Mouse (Mus musculus): ENCODE results near the gene Gcn1l1.
"Not testable (repeated sequence)": the region's sequence is repeated elsewhere in the genome, so short reads cannot be mapped to it uniquely, and the experiment has no call there.

Gene Gcn1l1

DNA sequence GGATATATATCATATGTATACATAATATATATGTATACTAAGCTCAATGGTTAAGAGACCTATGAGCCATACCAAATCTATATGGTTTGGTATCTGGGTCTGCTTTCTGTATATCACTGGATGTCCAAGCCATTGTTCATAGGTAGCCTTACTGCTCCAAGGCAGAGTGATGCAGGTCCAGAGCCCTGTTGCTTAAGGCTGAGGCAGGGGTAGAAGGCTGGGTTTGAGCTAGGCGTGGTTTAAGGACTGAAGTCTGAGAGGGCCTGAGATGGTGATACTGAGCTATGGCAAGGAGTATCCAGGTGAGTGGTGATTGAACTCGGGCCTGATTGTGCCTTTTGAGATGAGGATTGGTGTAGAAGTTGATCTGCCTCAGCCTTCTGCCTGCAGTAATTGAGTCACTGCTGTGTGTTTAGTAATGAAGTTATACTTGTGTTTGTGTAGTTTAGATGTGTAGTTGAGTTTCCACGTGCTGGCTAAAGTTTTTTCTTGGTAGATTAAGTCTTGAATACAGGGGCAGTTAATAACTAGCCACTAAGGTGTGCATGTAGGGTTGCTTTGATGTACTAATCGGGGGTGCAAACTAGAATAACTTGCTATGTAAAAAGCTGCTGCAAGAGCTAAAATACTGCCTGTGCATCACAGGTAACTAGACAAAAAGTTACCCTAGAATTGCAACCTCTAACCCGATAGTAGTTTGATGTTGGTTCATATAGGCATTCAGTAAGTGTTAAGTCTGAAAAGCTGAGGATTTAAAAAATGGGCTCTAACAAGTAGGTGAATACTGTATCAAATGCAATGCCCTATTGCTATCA lies 1.1 kb upstream of the Gcn1l1 start:
- DNase-seq = no peak

DNA sequence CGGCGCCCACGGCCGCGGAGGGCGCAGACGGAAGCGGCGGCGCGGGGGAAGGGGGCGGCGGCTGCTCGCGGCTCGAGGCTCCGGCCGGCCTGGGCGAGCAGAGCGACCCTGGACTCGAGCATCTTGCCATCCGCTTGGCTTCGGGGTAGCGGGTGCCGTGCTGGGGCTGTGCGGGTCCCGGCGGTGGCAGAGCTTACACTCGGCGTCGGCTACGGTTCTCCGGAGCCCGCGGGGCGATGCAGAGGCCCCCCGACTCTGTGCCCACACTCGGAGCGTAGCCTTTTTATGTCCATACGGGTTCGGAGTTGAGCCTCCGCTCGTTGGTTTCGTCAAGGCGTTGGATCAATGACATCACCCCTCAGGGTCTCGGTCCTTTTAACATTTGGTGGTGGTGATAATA lies 349 bp downstream of the Gcn1l1 start:
- no peak for DNase-seq

DNA sequence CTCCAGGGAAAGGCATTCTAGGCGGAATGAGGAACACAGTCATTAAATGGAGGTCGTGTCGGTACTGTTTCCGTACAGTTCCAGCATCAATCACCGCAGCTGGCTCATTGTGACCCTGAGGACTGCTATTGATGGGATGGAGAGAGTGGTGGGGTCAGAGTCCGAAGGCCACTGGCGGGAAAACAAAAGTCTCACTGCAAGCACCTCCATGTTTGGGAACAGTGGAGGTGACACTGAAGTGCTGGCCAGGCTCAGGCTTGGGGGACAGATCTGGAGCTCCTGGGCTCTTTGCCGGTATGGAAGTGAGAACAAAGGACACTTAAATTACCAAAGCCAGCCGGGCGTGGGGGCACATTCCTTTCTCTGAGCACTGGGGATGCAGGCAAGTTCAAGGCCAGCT lies 3.6 kb downstream of the Gcn1l1 start:
- DNase-seq = no peak

DNA sequence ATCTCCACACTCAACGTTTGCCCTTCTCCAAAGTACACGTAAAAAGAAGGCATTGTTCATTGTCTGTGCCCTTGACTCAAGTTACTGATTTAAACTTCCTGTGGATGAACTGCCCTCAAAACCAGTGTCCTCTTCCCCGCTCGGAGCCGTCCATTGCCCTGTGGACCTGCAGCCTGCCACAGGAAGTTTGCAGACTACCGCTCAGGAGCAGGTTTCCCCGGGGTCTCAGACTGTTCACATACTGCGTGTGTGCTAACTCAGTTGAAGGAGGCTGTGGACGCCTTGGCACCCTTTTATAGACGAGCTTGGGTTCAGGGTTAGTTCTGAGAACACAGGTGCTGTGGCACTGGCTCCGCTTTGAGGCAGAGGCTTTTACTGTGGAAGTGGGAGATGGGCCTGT lies 4.3 kb downstream of the Gcn1l1 start:
- no peak for DNase-seq

DNA sequence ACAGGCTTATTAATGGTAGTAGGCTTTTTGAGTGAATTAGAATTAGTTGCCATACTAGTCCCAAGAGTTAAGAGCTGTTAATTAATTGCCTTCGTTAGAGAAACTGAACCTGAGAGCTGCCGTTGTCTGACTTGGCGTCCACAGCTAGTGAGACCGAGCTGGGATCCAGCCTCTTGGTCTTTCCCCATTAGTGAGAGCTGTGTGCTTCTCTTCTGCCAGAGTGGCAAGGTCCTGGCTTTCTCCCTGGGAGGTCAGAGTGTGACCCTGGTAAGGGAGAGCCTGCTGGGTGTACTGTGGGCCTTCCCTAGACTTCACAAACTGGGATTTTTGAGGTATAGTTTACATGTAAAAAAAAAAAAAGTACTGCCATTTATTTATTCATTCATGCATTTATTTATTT lies 4.7 kb downstream of the Gcn1l1 start:
- no peak for DNase-seq

DNA sequence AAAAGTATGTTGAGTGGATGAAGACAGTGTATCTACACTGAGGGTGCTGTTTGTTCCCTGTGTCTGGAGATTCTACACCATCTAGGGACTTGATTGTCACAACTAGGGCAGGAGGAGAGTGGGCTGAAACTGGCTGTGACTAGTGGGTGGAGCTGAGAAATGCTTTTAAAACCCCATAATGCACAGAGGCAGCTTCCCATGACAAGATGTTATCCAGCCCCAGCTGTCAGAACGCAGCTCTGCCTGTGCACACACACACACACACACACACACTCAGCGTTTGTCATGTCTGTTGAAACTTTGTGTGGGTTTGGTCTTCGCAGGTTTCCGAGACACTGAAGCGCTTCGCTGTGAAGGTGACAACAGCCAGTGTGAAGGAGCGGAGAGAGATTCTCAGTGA lies 6.0 kb downstream of the Gcn1l1 start:
- no peak for DNase-seq

DNA sequence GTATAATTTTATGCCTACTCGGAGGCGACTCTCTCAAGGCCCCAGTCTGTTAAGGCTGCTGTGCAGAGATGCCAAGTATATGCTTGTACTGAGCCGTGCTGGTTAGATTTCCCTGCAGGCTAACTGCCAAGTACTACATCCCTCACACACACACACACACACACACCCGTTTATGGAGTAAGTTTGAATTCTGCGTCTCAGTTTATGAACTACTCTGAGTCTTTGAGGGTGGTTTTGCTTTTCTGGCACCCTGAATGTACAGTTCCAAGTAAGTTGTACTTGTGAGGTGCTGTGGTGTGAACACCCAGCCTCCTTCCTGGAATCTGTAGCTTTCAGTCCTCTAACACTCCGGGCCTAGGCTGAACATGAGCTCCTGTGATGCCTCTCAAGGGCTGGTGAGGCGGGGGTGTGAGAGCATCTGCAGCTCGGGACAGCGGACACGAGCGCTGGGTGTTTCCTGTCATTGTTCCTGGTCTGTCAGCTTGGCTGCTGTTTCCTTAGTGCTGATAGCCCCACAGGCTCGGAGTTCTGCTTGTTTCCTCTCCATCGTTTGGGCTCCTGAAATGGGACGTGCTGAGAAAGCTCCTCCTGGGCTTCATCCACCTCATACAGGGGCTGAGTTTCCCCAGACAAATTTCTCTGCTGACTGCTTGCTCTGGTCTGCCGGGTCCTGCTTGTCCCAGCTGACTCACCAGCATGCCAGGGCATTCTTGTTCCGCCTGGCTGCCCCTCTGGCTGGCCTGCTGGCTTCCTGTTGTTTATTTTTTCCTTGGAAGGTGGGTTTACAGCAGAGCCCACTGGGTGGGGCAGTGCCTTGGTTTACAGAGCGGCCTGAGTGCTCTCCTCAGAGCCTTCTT lies 7.9 kb downstream of the Gcn1l1 start:
- DNase-seq = no peak

DNA sequence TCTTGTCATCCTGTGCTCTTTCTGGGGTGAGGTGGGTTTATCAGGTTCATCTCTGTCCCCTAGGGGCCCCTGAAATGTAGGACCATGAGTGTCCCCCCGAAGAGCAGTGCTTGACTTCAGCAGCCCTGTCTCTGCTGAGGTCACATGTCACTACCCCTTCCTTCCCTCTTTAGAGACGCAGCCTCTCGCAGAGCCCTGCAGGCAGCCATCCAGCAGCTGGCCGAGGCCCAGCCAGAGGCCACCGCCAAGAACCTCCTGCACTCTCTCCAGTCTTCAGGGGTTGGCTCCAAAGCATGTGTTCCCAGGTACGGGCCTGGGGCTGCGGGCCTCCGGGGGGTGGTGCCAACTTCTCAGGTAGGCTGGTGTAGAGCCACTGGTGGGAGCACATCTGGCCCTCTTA lies 9.9 kb downstream of the Gcn1l1 start:
- DNase-seq = no peak

DNA sequence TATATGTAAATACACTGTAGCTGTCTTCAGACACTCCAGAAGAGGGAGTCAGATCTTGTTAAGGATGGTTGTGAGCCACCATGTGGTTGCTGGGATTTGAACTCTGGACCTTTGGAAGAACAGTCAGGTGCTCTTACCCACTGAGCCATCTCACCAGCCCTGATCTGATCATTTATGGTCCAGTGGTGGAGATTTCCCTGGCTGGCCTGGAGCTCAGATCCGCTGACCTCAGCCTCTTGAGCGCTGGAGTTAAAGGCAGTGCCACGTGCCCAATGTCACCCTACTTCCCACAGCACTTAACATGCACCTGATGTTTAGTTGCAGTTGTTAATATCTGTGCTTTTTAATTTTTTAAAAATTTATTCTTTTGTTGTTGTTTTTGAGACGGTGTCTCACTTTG lies 12.6 kb downstream of the Gcn1l1 start:
- not testable (repeated sequence) for DNase-seq

DNA sequence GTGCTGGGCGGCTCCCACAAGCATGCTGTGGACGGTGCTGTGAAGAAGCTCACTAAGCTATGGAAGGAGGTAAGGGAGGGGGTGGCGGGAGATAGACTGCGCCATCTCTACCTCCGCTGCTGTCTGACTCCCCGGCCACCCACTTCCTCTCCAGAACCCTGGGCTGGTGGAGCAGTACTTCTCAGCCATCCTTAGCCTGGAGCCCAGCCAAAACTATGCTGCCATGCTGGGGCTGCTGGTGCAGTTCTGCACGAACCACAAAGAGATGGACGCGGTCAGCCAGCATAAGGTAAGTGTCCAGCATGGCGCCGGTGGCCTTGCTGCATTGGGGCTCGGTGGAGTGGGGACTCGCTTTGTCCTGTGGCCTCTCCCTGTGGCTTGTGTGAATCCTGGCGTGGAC lies 13.9 kb downstream of the Gcn1l1 start:
- no peak for DNase-seq

DNA sequence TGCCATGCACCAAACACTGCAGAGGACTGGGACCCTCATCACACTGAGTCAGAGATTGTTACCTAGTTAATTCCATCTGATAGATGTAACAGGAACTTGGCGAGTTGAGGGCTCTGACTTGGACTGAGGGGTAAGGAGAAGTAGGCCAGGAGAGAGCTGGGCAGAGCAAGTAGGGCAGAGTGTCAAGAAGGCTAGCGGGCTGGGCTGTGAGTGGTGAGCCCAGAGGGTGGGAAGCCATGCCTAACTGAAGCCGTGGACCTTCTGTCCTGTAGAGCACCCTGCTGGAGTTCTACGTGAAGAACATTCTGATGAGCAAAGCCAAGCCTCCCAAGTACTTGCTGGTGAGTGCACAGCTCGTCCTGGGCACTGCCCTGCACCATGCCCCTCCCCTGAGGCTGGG lies 14.3 kb downstream of the Gcn1l1 start:
- no peak for DNase-seq

DNA sequence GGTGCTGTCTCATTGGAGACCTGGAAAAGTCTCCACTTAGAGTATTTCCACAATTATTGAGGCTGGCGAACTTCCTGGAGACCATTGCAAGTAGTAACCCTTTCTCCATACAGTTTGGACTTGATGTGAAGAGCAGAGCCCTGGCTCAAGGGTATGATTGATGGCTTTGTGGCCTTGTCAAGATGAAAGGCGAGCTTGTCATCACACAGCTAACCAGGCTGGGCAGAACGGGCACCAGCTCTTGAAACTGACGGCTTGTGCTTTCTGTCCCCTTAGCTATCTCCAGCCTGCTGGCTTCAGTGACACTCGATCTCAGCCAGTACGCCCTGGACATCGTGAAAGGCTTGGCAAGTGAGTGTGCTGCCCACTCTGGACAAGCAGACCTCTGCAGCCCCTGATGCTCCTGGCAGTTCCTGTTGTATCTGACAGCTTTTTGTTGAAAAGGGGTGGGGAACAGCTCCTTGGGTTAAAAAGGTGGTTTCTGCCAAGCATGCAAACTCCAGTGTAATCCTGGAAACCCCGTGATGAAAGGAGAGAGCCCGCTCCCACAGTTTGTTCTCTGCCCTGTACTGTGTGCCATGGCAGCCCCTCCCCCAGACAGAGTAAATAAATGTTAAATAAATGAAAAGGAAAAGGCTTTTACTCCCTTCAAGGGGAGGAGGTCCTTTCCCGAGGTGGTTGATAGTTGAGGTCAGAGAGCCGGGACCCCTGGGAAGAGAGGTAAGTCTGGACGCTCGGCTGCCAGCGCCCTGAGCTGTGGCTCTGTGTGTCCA lies 15.4 kb downstream of the Gcn1l1 start:
- no peak for DNase-seq

DNA sequence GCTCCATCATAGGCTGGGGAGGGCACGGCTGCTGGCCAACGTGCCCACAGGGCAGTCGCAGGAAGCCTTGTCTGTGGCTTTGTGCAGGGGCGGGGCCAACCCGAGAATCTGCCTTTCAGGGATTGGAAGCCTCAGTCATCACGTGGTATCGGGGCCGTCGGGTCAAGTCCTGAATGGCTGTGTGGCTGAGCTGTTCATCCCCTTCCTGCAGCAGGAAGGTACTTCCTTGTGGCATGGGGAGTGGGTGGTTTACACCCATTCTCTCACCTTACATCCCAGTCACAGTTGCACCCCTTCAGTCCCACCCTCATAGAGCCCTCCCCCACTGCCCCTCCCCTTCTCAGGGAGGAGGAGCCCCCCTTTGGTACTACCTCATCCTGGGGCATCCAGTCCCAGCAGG lies 16.6 kb downstream of the Gcn1l1 start:
- no peak for DNase-seq

DNA sequence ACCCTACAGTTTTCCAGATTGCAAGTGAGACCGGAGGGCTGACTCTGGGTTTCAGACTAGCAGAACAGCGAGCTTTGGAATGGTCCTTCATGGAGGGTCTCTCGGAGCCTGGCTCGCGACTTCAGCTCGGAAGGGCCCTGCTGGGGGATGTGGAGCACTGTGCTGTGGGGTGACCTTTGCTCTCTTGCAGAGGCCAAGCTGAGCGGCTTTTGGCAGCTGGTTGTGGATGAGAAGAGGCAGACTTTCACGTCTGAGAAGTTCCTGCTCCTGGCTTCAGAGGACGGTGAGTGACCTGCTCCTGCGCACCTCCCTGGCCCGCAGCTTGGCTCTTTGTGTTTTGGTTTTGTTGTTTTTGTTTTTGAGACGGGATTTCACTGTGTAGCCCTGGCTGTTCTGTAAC lies 20.6 kb downstream of the Gcn1l1 start:
- DNase-seq = no peak

DNA sequence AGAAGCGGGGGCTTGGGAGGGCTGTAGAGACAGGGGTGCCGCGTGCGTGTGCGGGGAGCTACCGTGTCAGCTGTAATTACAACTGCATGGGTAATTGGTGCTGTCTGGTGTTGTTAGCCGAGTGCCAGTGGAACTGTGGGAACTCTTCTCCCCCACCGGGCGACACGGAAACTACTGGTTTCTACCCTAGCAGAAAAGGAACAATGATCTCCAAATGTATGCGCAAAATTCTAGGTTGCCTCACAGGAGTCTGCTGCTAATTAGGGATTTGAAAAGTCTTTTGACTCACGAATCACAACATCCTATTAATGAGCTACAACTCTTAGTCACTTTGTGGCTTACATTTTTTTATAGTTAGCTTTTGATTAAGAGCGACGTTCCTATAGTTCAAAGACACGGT lies 21.1 kb downstream of the Gcn1l1 start:
- DNase-seq = no peak

DNA sequence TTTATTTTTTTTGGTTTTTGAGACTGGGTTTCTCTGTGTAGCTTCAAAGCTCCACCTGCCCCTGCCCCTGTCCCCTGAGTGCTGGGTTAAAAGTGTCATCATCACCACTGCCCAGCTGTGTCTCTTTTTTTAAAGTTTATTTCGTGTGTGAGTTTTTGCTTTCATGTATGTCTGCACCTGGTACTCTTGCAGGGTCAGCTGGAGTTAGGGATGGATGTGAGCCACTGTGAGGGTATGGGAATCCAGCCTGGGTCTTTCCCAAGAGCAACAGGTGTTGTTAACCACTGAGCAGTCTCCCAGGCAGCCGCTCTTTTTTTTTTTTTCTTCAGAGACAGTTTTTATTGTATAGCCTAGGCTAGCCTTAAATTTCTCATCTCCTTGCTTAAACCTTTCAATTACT lies 21.7 kb downstream of the Gcn1l1 start:
- DNase-seq = no peak

DNA sequence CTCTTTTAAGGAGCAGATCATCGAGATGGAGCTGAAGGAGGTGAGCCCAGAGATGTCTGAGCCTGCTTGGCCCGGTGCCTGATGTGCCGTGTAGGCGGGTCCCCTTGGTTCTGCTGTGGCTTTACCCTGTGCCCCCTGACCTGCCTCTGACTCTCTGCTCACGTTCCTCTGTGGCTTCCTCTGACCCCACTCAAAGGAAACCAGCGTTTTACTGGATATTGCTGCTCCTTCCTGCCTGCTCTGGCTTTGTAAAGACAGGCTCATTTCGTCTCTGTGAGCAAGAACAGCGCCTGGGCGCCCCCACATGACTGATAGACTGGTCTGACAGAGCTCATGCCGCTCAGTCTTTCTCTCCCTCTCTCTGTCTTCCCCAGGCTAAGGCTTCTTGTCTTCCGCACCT lies 26.0 kb downstream of the Gcn1l1 start:
- no peak for DNase-seq

DNA sequence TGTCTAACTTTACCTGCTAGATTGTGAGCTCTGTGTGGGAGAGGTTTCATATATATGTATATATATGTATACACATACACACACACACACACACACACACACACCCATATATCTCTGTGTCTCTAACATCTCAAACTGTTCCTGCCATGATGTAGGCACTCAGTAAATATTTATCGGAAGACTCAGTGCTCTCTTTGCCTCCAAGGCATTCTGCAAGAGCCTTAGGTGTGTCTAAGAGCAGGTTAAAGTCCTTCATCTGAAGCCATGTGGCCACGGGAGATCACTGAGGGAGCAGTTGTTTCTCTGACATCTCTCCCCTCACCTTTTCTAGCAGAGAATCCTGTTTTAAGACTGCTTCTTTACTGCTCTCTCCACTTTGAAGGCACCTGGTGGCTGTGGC lies 26.5 kb downstream of the Gcn1l1 start:
- DNase-seq = no peak

DNA sequence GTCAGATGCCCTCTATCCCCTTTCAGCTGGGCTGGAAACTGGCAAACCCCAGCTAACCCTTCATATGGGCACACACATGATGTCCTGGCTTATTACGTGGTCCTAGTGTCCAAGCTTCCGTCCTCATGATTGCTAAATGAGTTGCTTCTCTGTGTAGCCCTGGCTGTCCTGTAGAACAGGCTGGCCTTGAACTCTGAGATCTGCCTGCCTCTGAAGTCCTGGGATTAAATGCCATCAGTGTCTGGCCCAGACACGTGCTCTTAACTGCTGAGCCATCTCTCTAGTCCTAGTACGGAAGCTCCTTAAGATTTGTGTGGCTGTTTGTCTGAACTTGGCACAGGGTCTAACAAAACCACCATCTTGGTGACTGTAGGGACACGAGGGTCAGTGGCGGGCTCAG lies 38.5 kb downstream of the Gcn1l1 start:
- DNase-seq = no peak

DNA sequence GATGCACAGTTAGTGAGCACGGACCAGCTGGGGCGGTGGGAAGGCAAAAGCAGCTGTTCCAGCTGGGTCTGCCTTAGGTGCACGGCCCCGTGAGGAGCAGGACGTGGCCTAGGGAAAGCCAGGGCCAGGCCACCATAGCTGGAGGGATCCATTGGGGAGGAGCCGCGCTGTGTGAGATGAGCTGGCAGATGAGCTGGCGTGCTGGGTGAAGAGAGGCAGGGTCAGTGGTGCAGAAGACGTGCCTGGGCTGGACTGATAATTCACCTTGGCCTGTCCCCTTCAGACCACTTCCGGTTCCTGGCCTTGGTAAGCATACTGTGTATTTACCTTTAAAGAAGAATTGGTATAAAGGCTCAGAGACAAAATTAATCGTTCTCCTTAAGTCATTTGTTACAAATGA lies 46.5 kb downstream of the Gcn1l1 start:
- no peak for DNase-seq

DNA sequence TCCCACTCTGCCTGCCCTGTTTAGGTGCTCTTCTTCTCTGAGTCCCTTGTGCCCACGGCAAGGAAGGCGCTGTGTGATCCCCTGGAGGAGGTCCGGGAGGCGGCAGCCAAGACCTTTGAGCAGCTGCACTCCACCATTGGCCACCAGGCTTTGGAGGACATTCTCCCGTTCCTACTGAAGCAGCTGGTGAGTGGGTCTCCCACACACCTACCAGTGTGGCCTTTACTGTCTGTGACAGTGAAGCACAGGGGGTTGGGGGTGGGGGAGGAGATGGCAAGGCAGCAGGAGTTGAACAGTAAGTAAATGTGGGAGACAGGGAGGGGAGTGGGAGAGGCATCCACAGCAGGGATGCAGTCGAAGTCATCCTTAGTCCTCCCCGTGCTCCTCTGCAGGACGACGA lies 48.3 kb downstream of the Gcn1l1 start:
- DNase-seq = no peak

DNA sequence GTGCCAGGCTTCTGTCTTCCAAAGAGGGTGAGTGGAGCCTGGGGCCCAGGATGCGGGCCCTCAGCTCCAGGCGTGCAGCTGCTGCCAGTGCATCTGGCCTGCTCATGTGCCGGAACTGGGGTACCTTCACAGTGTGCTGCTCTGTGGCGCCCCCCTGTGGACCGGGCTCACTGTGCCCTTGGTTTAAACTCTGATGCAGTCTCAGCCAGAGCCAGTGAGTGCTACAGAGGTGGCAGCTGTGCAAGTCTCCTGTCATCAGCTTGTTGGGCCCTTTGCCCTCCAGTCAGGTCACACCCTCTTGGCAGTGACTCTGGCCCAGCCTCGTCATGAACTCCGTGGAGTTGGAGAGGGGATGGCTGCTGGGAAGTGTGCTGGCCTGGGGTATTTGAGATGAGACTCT lies 49.9 kb downstream of the Gcn1l1 start:
- peak; percentile 57 for DNase-seq

DNA sequence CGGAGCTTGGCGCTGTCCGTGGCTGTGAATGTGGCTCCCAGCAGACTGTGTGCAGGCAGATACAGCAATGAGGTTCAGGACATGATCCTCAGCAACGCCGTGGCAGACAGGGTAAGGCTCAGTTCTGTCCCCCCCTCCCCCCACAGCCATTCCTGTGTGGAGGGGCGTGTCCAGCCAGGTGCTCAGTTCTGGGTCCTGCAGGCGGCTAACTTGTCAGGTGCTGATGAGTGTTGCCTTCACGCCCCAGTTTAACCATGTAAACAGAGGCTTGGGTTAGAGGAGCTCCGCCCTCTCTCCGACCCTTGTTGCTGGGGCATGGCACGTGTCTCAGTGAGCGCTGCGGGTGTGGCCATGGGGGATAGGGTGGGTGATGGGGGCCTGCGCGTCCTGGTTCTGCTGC lies 54.6 kb downstream of the Gcn1l1 start:
- DNase-seq = no peak

DNA sequence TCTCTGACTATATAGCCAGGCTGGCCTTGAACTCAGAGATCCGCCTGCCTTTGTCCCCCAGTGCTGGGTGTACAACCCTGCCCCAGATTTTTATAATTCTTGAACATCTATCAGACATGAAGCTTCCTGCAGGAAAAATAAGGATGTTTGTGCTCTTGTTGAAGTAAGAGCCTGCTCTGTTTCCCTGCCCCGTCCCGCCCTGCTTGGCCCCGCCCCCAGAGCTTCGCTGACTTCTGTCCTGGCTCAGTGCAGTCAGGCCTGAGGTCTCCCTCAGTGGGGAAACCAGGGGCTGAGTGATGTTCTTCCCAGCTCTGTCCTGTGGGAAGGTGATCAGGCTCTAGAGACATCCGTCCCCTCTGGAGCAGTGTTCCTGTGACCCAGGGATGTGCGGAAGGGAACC lies 57.6 kb downstream of the Gcn1l1 start:
- no peak for DNase-seq
